Mouse (Mus musculus) cortical plate, adult 2 months (tissue): ENCODE results near the gene Prkar1b. TPM values are rescaled to one million over a fixed set of nuclear protein-coding genes. Genes with fewer than 3 reads are reported as not detected.

Experiments
- H3K27ac ChIP-seq: fragments of 200-500 bp; 2 replicates; pipeline ENCODE4 v1.5.1; 2012; ENCODE audit warnings: low read length, control low read depth, inconsistent platforms; ENCODE audit not compliant: insufficient read depth
- H3K4me1 ChIP-seq: fragments of 200-500 bp; 2 replicates; pipeline ENCODE4 v1.6.1; 2011; ENCODE audit warnings: low read length; ENCODE audit not compliant: control insufficient read depth, insufficient read depth
- H3K4me3 ChIP-seq: fragments of 200-500 bp; 2 replicates; pipeline ENCODE4 v1.5.1; 2011; ENCODE audit warnings: mild to moderate bottlenecking, low read length, control low read depth; ENCODE audit not compliant: insufficient read depth
- CTCF ChIP-seq: fragments of 200-500 bp; IDR thresholded peaks from 2 replicates; pipeline ENCODE4 v1.5.1; 2011; ENCODE audit warnings: mild to moderate bottlenecking, control low read depth, low read length; ENCODE audit not compliant: insufficient read depth; ENCODE audit errors: extremely low read depth
- POLR2A ChIP-seq: fragments of 200-500 bp; IDR thresholded peaks from 2 replicates; pipeline ENCODE4 v1.6.1; 2011; ENCODE audit warnings: mild to moderate bottlenecking, low read length, control low read depth; ENCODE audit not compliant: insufficient read depth; ENCODE audit errors: extremely low read depth
- polyA plus RNA-seq: library from polyadenylated mRNA; depleted of rRNA; stranded (reverse); fragments of >200 nt; gene quantifications from 2 replicates; pipeline ENCODE4 v1.2.3, GENCODE M21; 2012; rRNA removed

Gene Prkar1b
- 862 and 899 TPM in 2 replicates for polyA plus RNA-seq

- Histone ChIP-seq H3K4me3 (peak within 1 kb of the TSS; percentile 44), H3K4me1 (peaks cover 8% of the 10 kb centered on the region), H3K27ac (0 out of 2 replicates have a peak within 1 kb of the TSS, but pooled peaks have one; percentile 11)
- TF ChIP-seq CTCF = no peak
- TF ChIP-seq POLR2A = no peak
These were observed at the start of gene Prkar1b, which contains the start of gene Dnaaf5 for GRCm38 (mm10) chr5:139149681-139150602. Prkar1b (minus strand) TSS chr5:139150001. Dnaaf5 (plus strand) TSS chr5:139150223.

DNA sequence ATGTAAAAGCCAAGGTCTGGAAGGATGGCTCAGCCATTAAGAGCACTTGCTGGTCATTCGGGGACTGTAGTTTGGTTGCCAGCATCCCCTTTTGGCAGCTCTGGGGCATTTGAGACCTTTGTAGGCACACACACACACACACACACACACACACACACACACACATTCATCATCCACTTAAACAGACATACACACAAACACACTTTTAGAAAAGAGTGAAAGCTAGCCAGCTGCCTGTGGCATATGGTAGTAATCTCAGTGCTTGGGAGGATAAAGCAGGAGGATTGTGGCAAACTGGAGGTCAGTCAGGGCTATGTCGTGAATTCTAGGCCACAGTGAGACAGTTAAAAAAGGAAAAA lies 49.8 kb upstream of the Prkar1b start:
- Histone ChIP-seq H3K4me3 (peak overlapping the region; percentile 63), H3K4me1 (peaks cover 11% of the 10 kb centered on the region), H3K27ac (peak overlapping the region; percentile 91)
- TF ChIP-seq CTCF (no peak), POLR2A (no peak)

GRCm38 (mm10) chr5:139198779-139199178 lies 49.0 kb upstream of the Prkar1b start:
- H3K27ac ChIP-seq = no peak overlapping the region
- TF ChIP-seq CTCF = no peak
- no peak for TF ChIP-seq POLR2A

DNA sequence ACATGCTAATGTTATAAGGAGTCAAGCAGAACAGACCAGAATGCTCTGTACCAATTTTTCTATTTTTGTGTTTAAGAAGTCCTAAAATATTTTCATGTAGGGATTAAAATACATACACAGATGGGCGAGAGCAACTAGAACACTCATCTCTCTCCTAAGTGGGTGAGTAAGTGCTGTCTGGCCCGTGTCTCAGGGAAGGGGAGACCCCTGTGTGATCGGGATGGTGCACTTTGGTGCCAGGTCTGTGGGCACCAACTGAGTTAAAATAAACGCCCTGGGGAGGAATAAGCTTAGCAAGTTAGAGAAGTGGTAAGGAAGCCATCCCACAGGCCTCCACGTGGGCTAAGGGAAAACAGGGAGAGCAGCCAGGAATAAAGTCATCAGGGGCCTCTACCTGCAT lies 41.2 kb upstream of the Prkar1b start:
- Histone ChIP-seq H3K27ac (no peak overlapping the region), H3K4me1 (peaks cover 2% of the 10 kb centered on the region), H3K4me3 (no peak overlapping the region)
- TF ChIP-seq CTCF = no peak

More at GRCm38 (mm10) chr5:139198779-139199178, 49.0 kb upstream of the Prkar1b start:
- H3K4me1 ChIP-seq = peaks cover 11% of the 10 kb centered on the region
- H3K4me3 ChIP-seq = no peak overlapping the region

DNA sequence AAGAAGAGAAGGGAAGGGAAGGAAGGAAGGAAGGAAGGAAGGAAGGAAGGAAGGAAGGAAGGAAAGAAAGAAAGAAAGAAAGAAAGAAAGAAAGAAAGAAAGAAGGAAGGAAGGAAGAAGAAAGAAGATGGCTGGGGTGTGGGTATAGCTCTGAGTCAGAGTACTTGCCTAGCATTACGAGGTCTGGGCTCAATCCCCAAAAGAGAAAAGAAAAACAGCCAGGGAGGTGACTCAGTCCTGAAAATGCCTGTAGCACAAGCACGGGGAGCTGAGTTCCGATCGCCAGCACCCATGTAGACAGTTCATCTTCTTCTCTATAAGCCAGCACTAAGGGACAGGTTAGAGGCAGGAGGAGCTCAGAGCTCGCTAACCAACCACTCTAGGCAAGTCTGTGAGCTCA lies 39.9 kb upstream of the Prkar1b start:
- no peak for TF ChIP-seq CTCF
- TF ChIP-seq POLR2A = no peak
- no peak overlapping the region for H3K4me3 ChIP-seq
- H3K27ac ChIP-seq = no peak overlapping the region
- H3K4me1 ChIP-seq = peaks cover 3% of the 10 kb centered on the region

- Histone ChIP-seq H3K27ac (0 out of 2 replicates have a peak overlapping the region, but pooled peaks have one; percentile 12), H3K4me3 (no peak overlapping the region), H3K4me1 (0 out of 2 replicates have a peak, but pooled peaks cover 4% of the 10 kb centered on the region)
- TF ChIP-seq CTCF (no peak), POLR2A (no peak)
These were observed 35.1 kb upstream of the Prkar1b start for GRCm38 (mm10) chr5:139184897-139185296.

DNA sequence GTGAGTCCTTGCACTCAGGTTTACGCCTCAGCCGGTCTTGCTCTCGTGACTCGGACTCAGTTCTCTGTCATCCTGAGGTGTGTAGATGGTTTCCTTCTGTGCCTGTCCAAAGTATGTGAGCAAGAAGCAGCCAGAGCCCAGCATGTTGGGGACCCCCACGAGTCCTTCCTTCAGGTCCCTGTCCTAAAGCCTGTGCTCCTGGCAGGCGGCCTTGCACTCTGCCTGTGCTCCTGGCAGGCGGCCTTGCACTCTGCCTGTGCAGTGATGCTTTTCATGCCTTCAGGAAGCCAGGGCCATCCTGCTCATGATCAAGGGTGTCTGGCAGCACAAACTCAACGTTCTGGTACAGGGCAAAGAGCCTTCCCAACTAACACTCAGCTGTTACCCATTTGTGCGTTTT lies 33.8 kb upstream of the Prkar1b start:
- Histone ChIP-seq H3K27ac (no peak overlapping the region), H3K4me1 (0 out of 2 replicates have a peak, but pooled peaks cover 4% of the 10 kb centered on the region), H3K4me3 (no peak overlapping the region)
- TF ChIP-seq POLR2A (no peak), CTCF (no peak)

DNA sequence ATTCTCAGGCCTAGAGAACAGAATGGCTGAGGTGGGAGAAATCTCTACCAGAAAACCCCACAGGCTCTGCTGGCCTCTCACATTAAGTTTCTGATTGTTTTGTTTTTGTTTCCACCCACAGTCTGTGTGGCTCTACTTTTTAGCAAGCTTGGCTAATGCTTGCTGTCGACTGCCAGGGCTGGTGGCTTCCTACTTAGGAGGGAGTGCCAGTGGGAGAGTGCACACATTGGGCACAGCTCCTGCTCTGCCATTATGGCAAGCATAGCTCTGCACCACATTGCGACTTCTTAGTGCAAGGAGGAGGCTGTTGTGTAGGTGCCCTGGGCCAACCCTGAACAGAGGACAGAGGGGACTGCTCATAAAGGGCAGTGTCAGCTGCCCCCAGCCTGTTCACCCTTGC lies 33.3 kb upstream of the Prkar1b start:
- no peak overlapping the region for H3K4me3 ChIP-seq
- H3K27ac ChIP-seq = no peak overlapping the region
- 0 out of 2 replicates have a peak, but pooled peaks cover 4% of the 10 kb centered on the region for H3K4me1 ChIP-seq
- TF ChIP-seq CTCF = no peak
- TF ChIP-seq POLR2A = no peak

DNA sequence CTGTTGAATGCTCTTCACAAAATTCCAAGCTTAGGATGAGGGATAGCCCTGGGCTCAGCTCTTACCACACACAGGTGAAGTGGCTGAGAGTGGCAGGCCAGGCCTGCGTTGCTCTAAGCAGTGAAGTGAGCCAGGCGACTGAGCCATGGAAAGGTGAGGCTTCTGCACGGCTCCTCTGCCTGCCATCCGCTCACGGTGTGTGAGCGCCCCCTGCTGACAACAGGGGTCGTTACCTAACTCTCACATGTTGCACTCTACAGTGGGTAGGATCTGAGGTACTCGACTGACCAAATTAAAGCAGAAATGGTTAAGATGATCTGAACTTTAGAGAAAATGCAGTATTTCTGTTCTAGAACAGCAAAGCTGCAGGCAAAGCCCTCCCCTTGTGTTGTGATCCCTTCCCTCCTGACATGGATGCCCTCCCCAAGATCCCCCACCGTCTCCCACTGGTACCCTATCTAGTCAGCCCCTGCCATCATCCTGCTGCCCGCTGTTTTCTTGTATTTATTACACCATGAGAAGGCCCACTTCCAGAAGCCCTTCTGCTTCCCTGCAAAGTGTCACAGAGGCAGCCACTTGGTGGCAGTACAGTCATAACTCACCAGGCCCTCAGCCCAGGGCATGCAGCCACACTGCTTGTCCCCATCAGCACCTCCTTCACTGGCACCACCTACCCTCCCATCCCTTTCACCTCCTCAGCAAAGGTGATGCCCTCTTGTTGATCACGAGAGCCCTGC lies 29.3 kb upstream of the Prkar1b start:
- Histone ChIP-seq H3K4me3 (no peak overlapping the region), H3K4me1 (no peaks in the 10 kb centered on the region), H3K27ac (no peak overlapping the region)
- TF ChIP-seq CTCF (peak; percentile 97), POLR2A (no peak)
